Mouse (Mus musculus) kidney, adult 2 months (tissue): ENCODE results near the gene Nsun4.

Experiments used
- CTCF ChIP-seq: fragments of 200-500 bp; conservative IDR thresholded peaks from 2 replicates; pipeline ENCODE4 v1.5.1; 2011; ENCODE audit warnings: low read depth, mild to moderate bottlenecking, control low read depth, low read length, moderate library complexity, mixed read lengths; ENCODE audit not compliant: insufficient read depth, insufficient read length
- POLR2A ChIP-seq: fragments of 200-500 bp; IDR thresholded peaks from one replicate; pipeline ENCODE4 v1.6.1; 2011; ENCODE audit warnings: low read depth, low read length, control low read depth

GRCm38 (mm10) chr4:116017902-116018746 is 35.6 kb downstream of the Nsun4 start, which contains the start of gene Faah:
- TF ChIP-seq POLR2A (no peak), CTCF (no peak)
